Mouse (Mus musculus) frontal cortex, postnatal 36 days (tissue): ENCODE measurements around the gene Tmod4.
A peak's percentile ranks its signal among the peaks of the same experiment; 100 is the strongest.
"Not testable (repeated sequence)": the region's sequence is repeated elsewhere in the genome, so short reads cannot be mapped to it uniquely, and the experiment has no call there.

Source experiments
- DNase-seq, 2 experiments: peaks; one replicate each; pipeline ENCODE4 v3.0.0; 2022; ENCODE audit warnings: low spot score in 2 of 2

Gene Tmod4

GRCm38 (mm10) chr3:95124246-95124645 is at the start of gene Tmod4:
Gene Tmod4, plus strand, starts transcription at chr3:95124476.
- DNase-seq, result no peak

- no peak for DNase-seq
Observed at GRCm38 (mm10) chr3:95088071-95088470, 36.2 kb upstream of the Tmod4 start.

- no peak for DNase-seq
Observed at GRCm38 (mm10) chr3:95100854-95101253, 23.4 kb upstream of the Tmod4 start.

- DNase-seq, result peak; percentile 42 to 67
Observed at GRCm38 (mm10) chr3:95105121-95105520, 19.2 kb upstream of the Tmod4 start.

- DNase-seq, result no peak
Observed at GRCm38 (mm10) chr3:95105586-95106337, 18.5 kb upstream of the Tmod4 start.

GRCm38 (mm10) chr3:95106338-95107117 is 17.7 kb upstream of the Tmod4 start, which contains the start of gene Pip5k1a:
Gene Pip5k1a, minus strand, starts transcription at chr3:95106930.
- DNase-seq, result peak; percentile 96 to 97

- DNase-seq, result not testable (repeated sequence)
Observed at GRCm38 (mm10) chr3:95107308-95107707, 17.0 kb upstream of the Tmod4 start.

- DNase-seq, result no peak
Observed at GRCm38 (mm10) chr3:95107898-95108297, 16.4 kb upstream of the Tmod4 start.

- DNase-seq, result peak; percentile 94
Observed at GRCm38 (mm10) chr3:95110911-95111726, 13.2 kb upstream of the Tmod4 start, which contains the start of gene Vps72. Gene Vps72, plus strand, starts transcription at chr3:95111022.

GRCm38 (mm10) chr3:95112760-95113159 is 11.5 kb upstream of the Tmod4 start:
- DNase-seq, result no peak

- DNase-seq, result no peak
Observed at GRCm38 (mm10) chr3:95117751-95118150, 6.5 kb upstream of the Tmod4 start.

- no peak for DNase-seq
Observed at GRCm38 (mm10) chr3:95121580-95121979, 2.7 kb upstream of the Tmod4 start.

GRCm38 (mm10) chr3:95124972-95125371 is 696 bp downstream of the Tmod4 start:
- peak in 1 of 2 experiments; percentile 39 for DNase-seq

GRCm38 (mm10) chr3:95129226-95129651 is 5.0 kb downstream of the Tmod4 start:
- no peak for DNase-seq

- no peak for DNase-seq
Observed at GRCm38 (mm10) chr3:95130081-95130480, 5.8 kb downstream of the Tmod4 start.

GRCm38 (mm10) chr3:95132389-95132788 is 8.1 kb downstream of the Tmod4 start:
- not testable (repeated sequence) for DNase-seq

- DNase-seq, result no peak
Observed at GRCm38 (mm10) chr3:95133176-95133575, 8.9 kb downstream of the Tmod4 start.

- DNase-seq, result peak; percentile 88 to 95
Observed at GRCm38 (mm10) chr3:95133680-95134101, 9.4 kb downstream of the Tmod4 start, which contains the start of the genes Scnm1 and Lysmd1. Gene Scnm1, minus strand, starts transcription at chr3:95134011. Gene Lysmd1, plus strand, starts transcription at chr3:95134088.

GRCm38 (mm10) chr3:95134133-95134532 is 9.9 kb downstream of the Tmod4 start:
- not testable (repeated sequence) for DNase-seq

- DNase-seq, result peak in 1 of 2 experiments; percentile 43
Observed at GRCm38 (mm10) chr3:95135023-95135422, 10.7 kb downstream of the Tmod4 start.

GRCm38 (mm10) chr3:95135433-95136052 is 11.3 kb downstream of the Tmod4 start:
- DNase-seq, result no peak
